Mouse (Mus musculus) MEL (cell line): ENCODE data around the gene Ifnar1.

Experiments
- CHD1 ChIP-seq: IDR thresholded peaks from 2 replicates; pipeline ENCODE4 v1.6.1; 2012; ENCODE audit warnings: low read depth, mild to moderate bottlenecking, inconsistent platforms, low read length, improper control_type of control experiment
- CTCF ChIP-seq, 3 experiments: IDR thresholded peaks in 2 of 3; conservative IDR thresholded peaks in 1 of 3; 2 replicates each; pipeline ENCODE4 v1.5.1; 2011 to 2012; ENCODE audit warnings: low read length in 3 of 3, low read depth in 2 of 3, mild to moderate bottlenecking in 2 of 3, improper control_type of control experiment in 1 of 3, inconsistent platforms in 1 of 3, mixed read lengths in 1 of 3, moderate library complexity in 1 of 3; ENCODE audit not compliant: control insufficient read depth in 1 of 3, insufficient read depth in 1 of 3, poor library complexity in 1 of 3, severe bottlenecking in 1 of 3
- EP300 ChIP-seq, 2 experiments: IDR thresholded peaks; 2 replicates each; pipeline ENCODE4 v1.6.1; 2011; ENCODE audit warnings: improper control_type of control experiment in 2 of 2, low read length in 2 of 2, low read depth in 1 of 2, mild to moderate bottlenecking in 1 of 2
- ETS1 ChIP-seq: IDR thresholded peaks from 2 replicates; pipeline ENCODE4 v1.6.1; 2012; ENCODE audit warnings: low read depth, mild to moderate bottlenecking, inconsistent platforms, low read length, improper control_type of control experiment, moderate library complexity
- HCFC1 ChIP-seq: IDR thresholded peaks from 2 replicates; pipeline ENCODE4 v1.6.1; 2012; ENCODE audit warnings: low read depth, mild to moderate bottlenecking, inconsistent platforms, low read length, improper control_type of control experiment, moderate library complexity
- KAT2A ChIP-seq: conservative IDR thresholded peaks from 2 replicates; pipeline ENCODE4 v1.6.1; 2012; ENCODE audit warnings: low read depth, low read length, improper control_type of control experiment, inconsistent platforms
- MAX ChIP-seq: IDR thresholded peaks from 2 replicates; pipeline ENCODE4 v1.6.1; 2011; ENCODE audit warnings: low read length, improper control_type of control experiment
- MYC ChIP-seq: IDR thresholded peaks from 2 replicates; pipeline ENCODE4 v1.6.1; 2011; ENCODE audit warnings: low read depth, mild to moderate bottlenecking, low read length, improper control_type of control experiment, moderate library complexity
- POLR2A ChIP-seq, 2 experiments: IDR thresholded peaks; 2 replicates each; pipeline ENCODE4 v1.6.1; 2011 to 2012; ENCODE audit warnings: low read length in 2 of 2, mild to moderate bottlenecking in 2 of 2, control low read depth in 1 of 2, improper control_type of control experiment in 1 of 2, low read depth in 1 of 2, moderate library complexity in 1 of 2; ENCODE audit not compliant: control insufficient read depth in 1 of 2, insufficient read depth in 1 of 2, poor library complexity in 1 of 2
- POLR2AphosphoS2 ChIP-seq: IDR thresholded peaks from 2 replicates; pipeline ENCODE4 v1.6.1; 2011; ENCODE audit warnings: low read length, improper control_type of control experiment
- SIN3A ChIP-seq: IDR thresholded peaks from 2 replicates; pipeline ENCODE4 v1.6.1; 2012; ENCODE audit warnings: low read length, improper control_type of control experiment, inconsistent platforms
- USF1 ChIP-seq: IDR thresholded peaks from 2 replicates; pipeline ENCODE4 v1.6.1; 2014; ENCODE audit warnings: low read depth, mild to moderate bottlenecking, inconsistent platforms, low read length, improper control_type of control experiment, moderate library complexity

GRCm38 (mm10) chr16:91505116-91505601 is 20.1 kb downstream of the Ifnar1 start:
- no peak for TF ChIP-seq KAT2A
- TF ChIP-seq POLR2AphosphoS2, result no peak
- TF ChIP-seq CTCF (IDR thresholded peaks at IDR 0.05 in 2 of 3, conservative IDR thresholded peaks at IDR 0.05 in 1 of 3; ENCODE audit: control insufficient read depth in 1 of 3, insufficient read depth in 1 of 3, low read depth in 2 of 3, low read length in 3 of 3, poor library complexity in 1 of 3, severe bottlenecking in 1 of 3), result no peak
- no peak for TF ChIP-seq MYC
- no peak for TF ChIP-seq POLR2A (IDR thresholded peaks at IDR 0.05; ENCODE audit: control insufficient read depth in 1 of 2, insufficient read depth in 1 of 2, low read depth in 1 of 2, low read length in 2 of 2, poor library complexity in 1 of 2)
- TF ChIP-seq SIN3A, result no peak
- no peak for TF ChIP-seq ETS1
- no peak for TF ChIP-seq EP300 (IDR thresholded peaks at IDR 0.05; ENCODE audit: low read depth in 1 of 2, low read length in 2 of 2)
- TF ChIP-seq MAX, result no peak
- no peak for TF ChIP-seq CHD1
- no peak for TF ChIP-seq USF1
- no peak for TF ChIP-seq HCFC1
